ENCODE assay signal across 24 mouse cellular contexts in genomic region chr5:35001144-35001543, GRCm38 (mm10). TPM values are rescaled to one million over a fixed set of nuclear protein-coding genes. Genes with fewer than 3 reads are reported as not detected.
"Had no signal": no experiment of that assay in that cellular context is flagged by ENCODE, and none has a peak within 500 bp of the region (broad histone marks: within the 10 kb centered on the region; RNA-seq: fewer than 3 reads in every experiment).

No protein-coding gene starts in this region.

- H3K27ac ChIP-seq: kidney, embryonic 15.5 days; limb, embryonic 10.5 days; limb, embryonic 13.5 days; liver, embryonic 12.5 days; liver, embryonic 15.5 days; lung, embryonic 15.5 days; neural tube, embryonic 13.5 days had no signal

- DNase-seq: kidney, adult 18-20 months; kidney, postnatal 10 days; kidney, postnatal 36 days; liver; lung, adult 18-20 months; lung, postnatal 10 days; lung, postnatal 36 days; midbrain, embryonic 14.5 days; retina, postnatal 1 day; right cerebral cortex, postnatal 25 days; thymus, adult 18-20 months; thymus, postnatal 4 days had no signal

- H3K9me3 ChIP-seq: kidney, embryonic 15.5 days; limb, embryonic 10.5 days; limb, embryonic 13.5 days; liver, embryonic 12.5 days; liver, embryonic 15.5 days; lung, embryonic 15.5 days; neural tube, embryonic 13.5 days had no signal

- H3K4me2 ChIP-seq: kidney, embryonic 15.5 days; limb, embryonic 13.5 days; liver, embryonic 12.5 days; liver, embryonic 15.5 days; lung, embryonic 15.5 days; midbrain, embryonic 11.5 days; neural tube, embryonic 13.5 days had no signal

- H3K4me1 ChIP-seq: lung, embryonic 15.5 days had no signal

- H3K27me3 ChIP-seq: kidney, embryonic 15.5 days; liver, embryonic 12.5 days; liver, embryonic 15.5 days; lung, embryonic 15.5 days; neural tube, embryonic 13.5 days had no signal

- H3K9ac ChIP-seq: kidney, embryonic 15.5 days; limb, embryonic 13.5 days; liver, embryonic 12.5 days; liver, embryonic 15.5 days; lung, embryonic 15.5 days; neural tube, embryonic 13.5 days had no signal

- H3K4me3 ChIP-seq: kidney, embryonic 15.5 days; limb, embryonic 10.5 days; limb, embryonic 13.5 days; liver, embryonic 12.5 days; liver, embryonic 15.5 days; lung, embryonic 15.5 days; myocyte; neural tube, embryonic 13.5 days had no signal

- ATAC-seq: liver, embryonic 12.5 days had no signal

RNA-seq across cellular contexts. Expression of gene Hgfac, which starts 40.2 kb away (rescaled TPM):
- total RNA-seq: monocyte, adult 5-6 weeks; neutrophil, adult 5-6 weeks had no signal

RNA-seq across cellular contexts. Expression of gene Dok7, which starts 55.4 kb away (rescaled TPM):
- total RNA-seq: megakaryocyte-erythroid progenitor cell, adult 5-6 weeks; monocyte, adult 5-6 weeks; neutrophil, adult 5-6 weeks had no signal
- polyA plus RNA-seq: liver, embryonic 12.5 days had no signal
